Mouse (Mus musculus) neural tube, embryonic 10.5 days (tissue): ENCODE measurements around the gene Olfr510.
"Not testable (repeated sequence)": the region's sequence is repeated elsewhere in the genome, so short reads cannot be mapped to it uniquely, and the experiment has no call there.

Source experiments
- DNase-seq: peaks from one replicate; pipeline ENCODE4 v3.0.0-alpha.2; 2017; ENCODE audit warnings: low spot score; ENCODE audit errors: extremely low spot score

Gene Olfr510

GRCm38 (mm10) chr7:108666118-108666517, at the start of gene Olfr510:
Gene Olfr510 (plus strand): TSS chr7:108666418.
- no peak for DNase-seq

- DNase-seq = not testable (repeated sequence)
Measured at GRCm38 (mm10) chr7:108616781-108617180, 49.4 kb upstream of the Olfr510 start.

DNA sequence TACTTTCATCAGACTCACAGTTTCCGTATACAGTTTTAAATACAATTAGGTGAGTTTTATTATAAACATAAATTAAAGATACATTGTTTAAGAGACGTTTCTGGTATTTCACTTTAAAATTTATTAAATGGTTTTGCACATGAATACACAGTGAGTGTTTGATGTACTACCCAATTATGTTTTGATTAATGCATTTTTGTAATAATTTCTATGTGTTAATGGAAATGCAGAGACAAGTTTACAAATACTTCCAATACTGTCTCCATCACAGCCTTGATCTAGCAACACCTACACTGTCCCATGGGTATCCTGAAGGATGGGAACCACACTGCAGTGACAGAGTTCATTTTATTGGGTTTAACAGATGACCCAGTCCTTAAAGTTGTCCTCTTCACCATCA, 44.7 kb upstream of the Olfr510 start, which contains the start of gene Olfr507:
Gene Olfr507, plus strand, starts transcription at position 301 of the 400 bp plus-strand sequence.
- DNase-seq = no peak

DNA sequence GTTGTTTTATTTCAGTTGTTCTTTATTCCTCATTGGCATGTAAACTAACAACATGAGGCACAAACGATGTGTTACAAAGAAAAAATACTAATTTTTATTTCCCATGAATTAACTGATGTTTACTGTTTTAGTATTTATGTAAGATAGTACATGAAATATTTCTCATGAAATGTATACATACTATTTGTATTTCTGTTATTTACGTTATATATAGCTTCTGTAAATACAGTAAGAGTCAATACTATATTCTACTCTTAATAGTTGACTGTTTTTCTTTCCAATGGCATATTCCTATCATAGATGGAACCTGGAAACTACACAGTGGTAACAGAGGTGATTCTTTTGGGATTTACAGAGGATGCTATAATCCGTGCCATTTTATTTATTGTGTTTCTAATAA, 36.5 kb upstream of the Olfr510 start, which contains the start of gene Olfr508:
Gene Olfr508, plus strand, starts transcription at position 301 of the 400 bp plus-strand sequence.
- DNase-seq = no peak

DNA sequence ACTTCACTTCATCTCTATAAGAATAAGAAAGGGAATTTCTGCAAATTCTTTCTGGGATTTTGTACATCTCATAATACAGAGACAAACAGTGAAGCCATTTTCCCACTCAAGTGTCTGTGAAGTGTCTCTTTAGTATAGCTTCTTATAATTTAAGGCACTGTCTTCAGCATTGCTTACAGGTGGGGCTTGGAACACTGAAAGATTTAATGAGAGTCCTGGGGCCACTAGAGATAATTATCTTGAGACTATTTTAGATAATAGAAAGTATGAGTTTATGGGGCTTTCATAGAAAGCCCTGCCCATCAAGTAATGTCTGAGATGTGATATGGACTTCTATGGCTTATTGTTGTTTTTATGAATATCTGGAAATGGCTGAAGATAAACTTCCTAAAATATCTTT, 14.4 kb upstream of the Olfr510 start, which contains the start of gene Olfr509:
Gene Olfr509, minus strand, starts transcription at position 101 of the 400 bp plus-strand sequence.
- DNase-seq = no peak

DNA sequence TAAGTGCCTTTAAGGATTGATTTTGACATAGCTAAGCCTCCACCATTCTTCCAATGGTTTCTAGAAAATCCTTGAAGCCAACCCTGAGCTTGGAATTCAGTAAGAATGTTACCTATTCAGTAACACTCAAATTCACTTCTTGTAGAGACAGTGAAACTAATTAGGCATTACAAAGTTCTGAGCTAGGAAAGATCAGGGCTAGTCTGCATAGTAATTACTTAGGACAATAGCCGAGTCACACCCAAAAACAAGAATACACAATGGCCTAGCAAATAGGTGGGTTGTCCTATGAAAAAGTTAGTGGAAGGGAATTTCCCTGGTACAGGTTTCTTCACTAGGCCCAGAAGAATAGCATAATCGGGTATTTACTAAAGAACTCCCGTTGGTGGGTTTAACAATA, 3.8 kb upstream of the Olfr510 start:
- DNase-seq = no peak

DNA sequence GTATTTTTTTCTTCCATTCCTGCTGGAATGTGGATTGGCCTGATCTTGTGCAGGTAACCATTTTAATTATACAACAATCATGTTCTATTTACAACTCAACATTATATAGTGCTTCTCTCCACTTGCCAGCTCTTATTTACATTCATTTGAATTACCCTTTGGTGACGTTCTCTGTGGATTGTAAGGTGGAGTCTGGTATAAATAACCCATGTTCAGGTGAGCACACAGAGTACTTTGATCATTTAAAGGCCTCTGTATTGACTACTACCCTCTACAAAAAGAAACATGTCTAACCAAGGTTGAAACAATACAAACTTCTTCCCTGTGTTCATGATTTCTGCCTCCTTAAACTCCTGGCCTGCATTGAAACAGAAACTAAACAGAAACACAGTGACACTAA, 4.8 kb downstream of the Olfr510 start:
- no peak for DNase-seq

DNA sequence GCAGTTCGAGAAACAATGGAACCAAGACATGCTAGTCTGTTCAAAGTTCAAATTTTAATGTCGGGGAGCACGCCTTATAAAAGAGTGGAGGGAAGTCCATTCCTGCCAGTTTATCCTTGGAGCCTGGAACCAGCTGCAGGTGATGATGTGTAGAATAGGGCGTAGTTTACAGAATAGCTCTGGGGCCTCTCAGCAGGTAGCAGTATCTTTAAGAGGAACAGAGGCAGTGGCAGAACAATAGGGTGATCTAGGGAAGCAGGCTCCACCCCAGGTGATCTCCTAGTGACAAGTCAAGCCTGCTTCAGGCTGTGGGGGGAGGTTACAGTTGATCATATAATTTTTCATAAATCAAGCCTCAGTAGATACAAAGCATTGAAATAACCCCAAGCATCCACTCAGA, 12.7 kb downstream of the Olfr510 start:
- DNase-seq = no peak

GRCm38 (mm10) chr7:108713020-108713419, 46.8 kb downstream of the Olfr510 start, which contains the start of gene Olfr512:
Gene Olfr512 (plus strand): TSS chr7:108713320.
- no peak for DNase-seq
